Mouse (Mus musculus) CH12.LX (cell line): ENCODE measurements at regions not wholly inside any gene's neighbourhood (a gene's known extent, or its start where the extent isn't known, plus 50 kb on each side); places are given as distances from the start of the nearest gene placed in this dataset.

Experiments
- DNase-seq: peaks from one replicate; pipeline ENCODE4 v3.0.0-alpha.2; 2013; ENCODE audit errors: extremely low read depth
- H3K27ac ChIP-seq: 2 replicates; pipeline ENCODE4 v1.5.1; 2012; ENCODE audit warnings: low read depth, mild to moderate bottlenecking, control low read depth, moderate library complexity; ENCODE audit not compliant: insufficient read depth
- H3K27me3 ChIP-seq: replicated peaks from 2 replicates; pipeline ENCODE3; 2012; ENCODE audit warnings: inconsistent platforms
- H3K36me3 ChIP-seq, 2 experiments: replicated peaks in 1 of 2; 2 replicates each; pipeline versions ENCODE3 to v1.6.1; 2012; ENCODE audit warnings: inconsistent platforms in 1 of 2, low read length in 1 of 2, mild to moderate bottlenecking in 1 of 2, mixed read lengths in 1 of 2, moderate library complexity in 1 of 2; ENCODE audit not compliant: control insufficient read depth in 1 of 2, insufficient read depth in 1 of 2
- H3K4me1 ChIP-seq, 2 experiments: 2 replicates each; pipeline ENCODE4 v1.6.1; 2012; ENCODE audit warnings: inconsistent platforms in 1 of 2, moderate library complexity in 1 of 2; ENCODE audit not compliant: insufficient read depth in 2 of 2, control insufficient read depth in 1 of 2
- H3K4me2 ChIP-seq: 2 replicates; pipeline ENCODE4 v1.6.1; 2012; ENCODE audit warnings: low read depth, mild to moderate bottlenecking, control low read depth; ENCODE audit not compliant: poor library complexity, insufficient read depth, severe bottlenecking
- H3K4me3 ChIP-seq, 3 experiments: fragments of 150-350 bp in 1 of 3; sonication (generic) in 1 of 3; replicated peaks in 1 of 3; 2 replicates each; pipeline versions ENCODE3 to v1.5.1; 2011 to 2012; ENCODE audit warnings: low read depth in 2 of 3, low read length in 2 of 3, mild to moderate bottlenecking in 2 of 3, moderate library complexity in 2 of 3, control low read depth in 1 of 3, improper control_type of control experiment in 1 of 3, inconsistent platforms in 1 of 3, mixed read lengths in 1 of 3; ENCODE audit not compliant: poor library complexity in 1 of 3
- H3K79me2 ChIP-seq: replicated peaks from 2 replicates; pipeline ENCODE4 v1.6.1; 2012; ENCODE audit warnings: mild to moderate bottlenecking, moderate library complexity; ENCODE audit not compliant: control insufficient read depth, poor library complexity, insufficient read depth, severe bottlenecking; ENCODE audit errors: extremely low read depth
- H3K9ac ChIP-seq: 2 replicates; pipeline ENCODE4 v1.6.1; 2012; ENCODE audit warnings: low read depth, mild to moderate bottlenecking, control low read depth, moderate library complexity; ENCODE audit not compliant: insufficient read depth
- H3K9me3 ChIP-seq: replicated peaks from 2 replicates; pipeline ENCODE3; 2012; ENCODE audit warnings: low read length, inconsistent platforms, mixed read lengths
- BHLHE40 ChIP-seq: IDR thresholded peaks from 2 replicates; pipeline ENCODE4 v1.6.1; 2011; ENCODE audit warnings: mild to moderate bottlenecking, low read depth, low read length, improper control_type of control experiment
- CHD1 ChIP-seq: IDR thresholded peaks from 2 replicates; pipeline ENCODE4 v1.6.1; 2012; ENCODE audit warnings: low read depth, low read length, improper control_type of control experiment, inconsistent platforms
- CHD2 ChIP-seq: IDR thresholded peaks from 2 replicates; pipeline ENCODE4 v1.6.1; 2011; ENCODE audit warnings: low read length, improper control_type of control experiment
- CTCF ChIP-seq, 2 experiments: IDR thresholded peaks in 1 of 2; conservative IDR thresholded peaks in 1 of 2; 2 replicates each; pipeline ENCODE4 v1.5.1; 2011 to 2012; ENCODE audit warnings: low read depth in 2 of 2, low read length in 2 of 2, improper control_type of control experiment in 1 of 2, inconsistent platforms in 1 of 2, mild to moderate bottlenecking in 1 of 2, moderate library complexity in 1 of 2
- ELF1 ChIP-seq: IDR thresholded peaks from 2 replicates; pipeline ENCODE4 v1.6.1; 2014; ENCODE audit warnings: low read depth, mild to moderate bottlenecking, inconsistent platforms, low read length, improper control_type of control experiment
- EP300 ChIP-seq: IDR thresholded peaks from 2 replicates; pipeline ENCODE4 v1.6.1; 2011; ENCODE audit warnings: low read length, improper control_type of control experiment
- ETS1 ChIP-seq: conservative IDR thresholded peaks from 2 replicates; pipeline ENCODE4 v1.6.1; 2012; ENCODE audit warnings: low read depth, mild to moderate bottlenecking, inconsistent platforms, low read length, improper control_type of control experiment, moderate library complexity
- GABPA ChIP-seq: IDR thresholded peaks from 2 replicates; pipeline ENCODE4 v1.6.1; 2012; ENCODE audit warnings: low read depth, low read length, improper control_type of control experiment, inconsistent platforms; ENCODE audit not compliant: insufficient replicate concordance
- HCFC1 ChIP-seq: IDR thresholded peaks from 2 replicates; pipeline ENCODE4 v1.6.1; 2012; ENCODE audit warnings: low read depth, mild to moderate bottlenecking, inconsistent platforms, low read length, improper control_type of control experiment
- IRF4 ChIP-seq: IDR thresholded peaks from 2 replicates; pipeline ENCODE4 v1.6.1; 2014; ENCODE audit warnings: low read depth, mild to moderate bottlenecking, inconsistent platforms, low read length, improper control_type of control experiment
- JUN ChIP-seq: IDR thresholded peaks from 2 replicates; pipeline ENCODE4 v1.6.1; 2011; ENCODE audit warnings: low read depth, mild to moderate bottlenecking, low read length, improper control_type of control experiment, moderate library complexity; ENCODE audit not compliant: insufficient read depth
- JUND ChIP-seq: conservative IDR thresholded peaks from 2 replicates; pipeline ENCODE4 v1.6.1; 2011; ENCODE audit warnings: low read depth, low read length, improper control_type of control experiment
- MAFK ChIP-seq: IDR thresholded peaks from 2 replicates; pipeline ENCODE4 v1.6.1; 2011; ENCODE audit warnings: low read length, improper control_type of control experiment; ENCODE audit not compliant: insufficient replicate concordance
- MAX ChIP-seq: IDR thresholded peaks from 2 replicates; pipeline ENCODE4 v1.6.1; 2011; ENCODE audit warnings: low read length, improper control_type of control experiment
- MAZ ChIP-seq: IDR thresholded peaks from 2 replicates; pipeline ENCODE4 v1.6.1; 2012; ENCODE audit warnings: low read depth, mild to moderate bottlenecking, inconsistent platforms, low read length, improper control_type of control experiment, moderate library complexity
- MYC ChIP-seq: IDR thresholded peaks from 2 replicates; pipeline ENCODE4 v1.6.1; 2011; ENCODE audit warnings: low read depth, mild to moderate bottlenecking, improper control_type of control experiment, low read length
- PAX5 ChIP-seq: IDR thresholded peaks from 2 replicates; pipeline ENCODE4 v1.6.1; 2012; ENCODE audit warnings: low read length, inconsistent platforms, mixed read lengths
- POLR2A ChIP-seq: IDR thresholded peaks from 2 replicates; pipeline ENCODE4 v1.6.1; 2011; ENCODE audit warnings: low read depth, mild to moderate bottlenecking, improper control_type of control experiment, low read length
- POLR2AphosphoS2 ChIP-seq: IDR thresholded peaks from 2 replicates; pipeline ENCODE4 v1.6.1; 2011; ENCODE audit warnings: low read depth, low read length, improper control_type of control experiment
- RAD21 ChIP-seq: IDR thresholded peaks from 2 replicates; pipeline ENCODE4 v1.6.1; 2011; ENCODE audit warnings: low read depth, mild to moderate bottlenecking, low read length, improper control_type of control experiment, moderate library complexity
- RCOR1 ChIP-seq: conservative IDR thresholded peaks from 2 replicates; pipeline ENCODE4 v1.6.1; 2012; ENCODE audit warnings: low read depth, mild to moderate bottlenecking, inconsistent platforms, low read length, improper control_type of control experiment
- SMC3 ChIP-seq: IDR thresholded peaks from 2 replicates; pipeline ENCODE4 v1.6.1; 2011; ENCODE audit warnings: low read depth, low read length, improper control_type of control experiment
- TBP ChIP-seq: conservative IDR thresholded peaks from 2 replicates; pipeline ENCODE4 v1.6.1; 2011; ENCODE audit warnings: low read depth, low read length, improper control_type of control experiment
- TCF12 ChIP-seq: IDR thresholded peaks from 2 replicates; pipeline ENCODE4 v1.6.1; 2014; ENCODE audit warnings: low read depth, mild to moderate bottlenecking, inconsistent platforms, low read length, improper control_type of control experiment
- USF2 ChIP-seq: conservative IDR thresholded peaks from 2 replicates; pipeline ENCODE4 v1.6.1; 2011; ENCODE audit warnings: low read depth, low read length, improper control_type of control experiment
- ZC3H11A ChIP-seq: IDR thresholded peaks from 2 replicates; pipeline ENCODE4 v1.6.1; 2012; ENCODE audit warnings: low read depth, mild to moderate bottlenecking, inconsistent platforms, low read length, improper control_type of control experiment
- ZKSCAN1 ChIP-seq: IDR thresholded peaks from 2 replicates; pipeline ENCODE4 v1.6.1; 2012; ENCODE audit warnings: low read depth, inconsistent platforms, low read length, improper control_type of control experiment, borderline replicate concordance
- ZMIZ1 ChIP-seq: IDR thresholded peaks from 2 replicates; pipeline ENCODE4 v1.6.1; 2012; ENCODE audit warnings: low read depth, mild to moderate bottlenecking, inconsistent platforms, low read length, improper control_type of control experiment
- dilution Hi-C: fragments of 300-500 bp; cut with MboI; formaldehyde crosslinking; loops from 2 replicates; pipeline ENCODE4 v1.14.3; 2020; ENCODE audit warnings: low sequenced_read_pairs; ENCODE audit not compliant: extremely low pct_unique_long_range_greater_than_20kb, extremely low pct_ligation_motif_present
- in situ Hi-C: fragments of 300-500 bp; cut with MboI; formaldehyde crosslinking; loops from 3 replicates; pipeline ENCODE4 v1.14.3; 2019; ENCODE audit warnings: low sequenced_read_pairs, low pct_ligation_motif_present, low pct_unique_long_range_greater_than_20kb, mixed read lengths

GRCm38 (mm10) chr5:98083409-98083808, 52.6 kb upstream of the Antxr2 start:
- in situ Hi-C loops: no loop called here
- no peak overlapping the region; the same call in 1 of the 2 replicates for H3K27ac ChIP-seq

GRCm38 (mm10) chr5:98081204-98081603, 50.4 kb upstream of the Antxr2 start:
- dilution Hi-C loops (no loop called here), in situ Hi-C loops (no loop called here)
- H3K36me3 ChIP-seq: no peaks in the 10 kb centered on the region
- H3K27me3 ChIP-seq: no peaks in the 10 kb centered on the region
- DNase-seq: no peak
- no peaks in the 10 kb centered on the region for H3K79me2 ChIP-seq
- peaks cover 6 to 12% of the 10 kb centered on the region in 2 experiments; a peak in 3 of 4 replicates for H3K4me1 ChIP-seq
- H3K9ac ChIP-seq: no peak overlapping the region
- no peak overlapping the region for H3K4me3 ChIP-seq
- TF ChIP-seq TBP (no peak), ZKSCAN1 (no peak), GABPA (no peak), JUN (no peak), MAX (no peak), MAZ (no peak), SMC3 (no peak), IRF4 (no peak), MAFK (no peak), USF2 (no peak), ZMIZ1 (no peak), ELF1 (no peak), EP300 (no peak), TCF12 (no peak), CHD2 (no peak), CHD1 (no peak)
- H3K9me3 ChIP-seq: no peaks in the 10 kb centered on the region
- H3K27ac ChIP-seq: no peak overlapping the region
- no peak overlapping the region for H3K4me2 ChIP-seq

More at GRCm38 (mm10) chr5:98083409-98083808, 52.6 kb upstream of the Antxr2 start:
- Histone ChIP-seq H3K79me2 (no peaks in the 10 kb centered on the region), H3K4me2 (no peak overlapping the region), H3K4me1 (peaks cover 6 to 8% of the 10 kb centered on the region in 2 experiments; a peak in 3 of 4 replicates), H3K36me3 (no peaks in the 10 kb centered on the region), H3K9ac (no peak overlapping the region), H3K4me3 (no peak overlapping the region), H3K9me3 (no peaks in the 10 kb centered on the region), H3K27me3 (no peaks in the 10 kb centered on the region)
- peak; percentile 19 for DNase-seq
- no peak for TF ChIP-seq JUND
- no peak for TF ChIP-seq IRF4
- TF ChIP-seq ETS1: no peak
- no peak for TF ChIP-seq TBP
- no peak for TF ChIP-seq HCFC1
- no peak for TF ChIP-seq POLR2A
- no peak for TF ChIP-seq EP300
- no peak for TF ChIP-seq ZMIZ1
- no peak for TF ChIP-seq ELF1
- TF ChIP-seq USF2: no peak
- no peak for TF ChIP-seq ZC3H11A
- TF ChIP-seq ZKSCAN1: no peak
- TF ChIP-seq RCOR1: no peak
- TF ChIP-seq RAD21: no peak
- TF ChIP-seq POLR2AphosphoS2: no peak
- no peak for TF ChIP-seq MYC
- no peak for TF ChIP-seq BHLHE40
- no peak for TF ChIP-seq PAX5
- TF ChIP-seq CTCF (conservative IDR thresholded peaks at IDR 0.05 in 1 of 2, IDR thresholded peaks at IDR 0.05 in 1 of 2; ENCODE audit: low read depth in 2 of 2, low read length in 2 of 2): no peak
- dilution Hi-C loops: no loop called here
